Mouse (Mus musculus): Measurements from ENCODE around the gene Ccdc130. TPM values are rescaled to one million over a fixed set of nuclear protein-coding genes. Genes with fewer than 3 reads are reported as not detected.

Gene Ccdc130
- polyA plus RNA-seq, 1 experiment from 2014 or later, result 26.6 TPM

DNA sequence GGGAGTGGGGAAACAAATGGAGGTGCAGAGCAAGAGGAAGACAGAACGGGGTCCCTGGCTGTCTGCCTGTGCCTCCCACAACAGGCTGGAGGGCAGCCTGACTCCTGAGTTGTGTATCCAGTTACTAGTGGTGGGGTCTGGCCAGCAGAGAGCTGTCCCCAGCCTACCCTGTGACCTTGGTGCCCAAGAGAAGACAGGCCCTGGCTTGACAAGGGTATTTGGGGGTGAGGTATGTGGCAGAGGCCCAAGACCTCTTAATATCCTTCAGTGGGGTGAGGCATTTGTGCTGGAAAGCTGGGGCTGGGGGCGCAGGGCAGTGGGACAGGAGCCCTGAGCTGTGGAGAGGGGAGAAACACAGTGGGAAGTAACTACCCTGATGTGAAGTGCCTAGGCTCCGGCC is 59.0 kb downstream of the Ccdc130 start:
- H3K9ac ChIP-seq (ENCODE audit: low read length), result no peak overlapping the region
- H3K4me1 ChIP-seq (ENCODE audit: control insufficient read depth, insufficient read depth, low read length), result no peaks in the 10 kb centered on the region; the same call in 1 of the 2 replicates
- no peak overlapping the region for H3K4me2 ChIP-seq (ENCODE audit: low read depth)
- H3K4me3 ChIP-seq (ENCODE audit: low read depth, low read length), result no peak overlapping the region
- WGBS, result 97% methylated on average over 3 of the region's 3 CpGs
- H3K27me3 ChIP-seq (ENCODE audit: control insufficient read depth, insufficient read depth, low read length), result no peaks in the 10 kb centered on the region
- H3K9me3 ChIP-seq (ENCODE audit: control insufficient read depth, low read length), result no peaks in the 10 kb centered on the region
- H3K36me3 ChIP-seq (ENCODE audit: control insufficient read depth, insufficient read depth, low read length), result peaks cover 17% of the 10 kb centered on the region
- ATAC-seq (ENCODE audit: insufficient read depth, low FRiP score, low TSS enrichment) (no peak), DNase-seq (ENCODE audit: low spot score) (no peak)
- H3K27ac ChIP-seq (ENCODE audit: low read depth, low read length), result no peak overlapping the region

DNA sequence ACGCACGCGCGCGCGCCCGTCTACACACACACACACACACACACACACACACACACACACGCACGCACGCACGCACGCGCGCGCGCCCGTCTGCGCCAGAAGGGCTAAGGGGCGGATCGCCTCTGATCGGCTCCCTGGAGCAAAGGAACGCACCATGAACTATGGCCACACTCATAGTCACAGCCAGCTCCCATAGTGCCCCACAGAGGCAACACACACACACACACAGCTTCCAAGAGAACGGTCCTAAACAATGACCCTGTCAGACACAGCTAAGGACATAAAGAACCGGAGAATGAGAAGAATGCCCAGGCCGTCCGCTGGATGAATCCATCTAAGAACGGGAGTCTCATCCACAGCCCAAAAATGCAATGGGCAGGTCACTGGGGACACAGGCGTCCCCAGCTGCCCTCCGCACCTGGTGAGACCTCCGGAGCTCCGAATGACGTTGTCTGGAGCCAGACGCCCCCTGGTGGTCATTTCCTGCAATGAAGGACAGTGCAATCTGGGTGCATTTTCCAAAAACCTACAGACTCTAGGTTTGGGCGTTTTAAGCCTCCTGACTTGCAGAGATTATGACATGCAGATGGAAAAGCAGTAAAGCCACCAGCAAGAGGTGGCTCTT is 59.9 kb downstream of the Ccdc130 start:
- peak; percentile 70; the same call in 1 of the 2 replicates for ATAC-seq (ENCODE audit: insufficient read depth, low FRiP score, low TSS enrichment)
- no peak overlapping the region for H3K4me3 ChIP-seq (ENCODE audit: low read depth, low read length)

DNA sequence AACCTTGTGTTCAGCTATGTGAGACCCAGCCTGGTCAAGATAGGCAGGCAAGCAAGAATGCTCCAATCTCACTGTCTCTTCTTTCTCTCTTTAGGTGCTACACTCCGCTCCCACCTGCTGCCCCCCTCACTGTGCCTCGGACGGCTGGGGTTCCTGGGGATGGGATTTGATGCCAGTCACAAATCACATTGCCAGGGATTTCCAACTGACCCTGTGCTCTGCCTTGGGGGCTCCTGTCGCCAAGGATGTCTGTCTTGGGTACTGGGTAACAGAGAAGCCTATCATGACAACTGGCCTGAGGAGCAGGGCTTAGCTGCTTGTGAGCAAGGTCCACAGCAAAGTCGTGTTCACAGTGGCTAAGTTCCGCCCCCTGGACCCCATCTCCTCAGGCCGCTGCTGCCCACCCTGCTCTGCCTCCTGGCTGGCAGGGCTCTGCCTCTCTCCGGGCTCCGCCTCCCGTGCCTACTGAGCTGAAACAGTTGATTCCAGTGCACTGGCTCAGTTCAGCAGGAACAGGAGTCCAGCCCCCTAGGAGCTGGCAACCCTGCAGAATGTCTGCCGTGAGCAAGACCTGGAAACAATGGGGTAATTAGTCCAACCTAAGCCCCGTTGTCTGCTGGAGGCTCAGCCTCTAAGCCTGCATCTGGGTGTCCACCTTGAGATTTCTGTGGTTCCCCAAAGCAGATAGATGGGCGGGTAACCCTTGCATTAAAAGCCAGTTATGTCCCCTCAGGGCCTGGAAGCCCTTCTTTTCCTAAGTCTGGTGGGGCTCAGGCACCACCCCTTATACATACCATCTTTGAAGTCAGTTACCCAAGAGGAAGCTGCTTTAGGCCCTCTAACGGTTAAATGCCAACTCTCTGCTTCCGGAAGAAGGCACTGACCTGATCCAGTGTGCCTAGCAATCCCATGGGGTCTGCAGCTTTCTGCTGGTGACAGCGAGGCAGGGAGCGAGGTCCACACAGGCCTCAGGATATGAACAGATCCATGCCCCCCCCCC is 61.5 kb downstream of the Ccdc130 start:
- DNase-seq (ENCODE audit: low spot score), result no peak
- 62% methylated on average over 17 of the region's 17 CpGs for WGBS
- Histone ChIP-seq H3K9ac (ENCODE audit: low read length) (peak overlapping the region; percentile 37; the same call in 1 of the 2 replicates), H3K4me1 (ENCODE audit: control insufficient read depth, insufficient read depth, low read length) (peaks cover under 1% of the 10 kb centered on the region; the same call in 1 of the 2 replicates), H3K27ac (ENCODE audit: low read depth, low read length) (0 out of 2 replicates have a peak overlapping the region, but pooled peaks have one; percentile 4), H3K4me2 (ENCODE audit: low read depth) (0 out of 2 replicates have a peak overlapping the region, but pooled peaks have one; percentile 7), H3K9me3 (ENCODE audit: control insufficient read depth, low read length) (no peaks in the 10 kb centered on the region), H3K4me3 (ENCODE audit: low read depth, low read length) (no peak overlapping the region), H3K27me3 (ENCODE audit: control insufficient read depth, insufficient read depth, low read length) (no peaks in the 10 kb centered on the region), H3K36me3 (ENCODE audit: control insufficient read depth, insufficient read depth, low read length) (peaks cover 13% of the 10 kb centered on the region)
- no peak for ATAC-seq (ENCODE audit: insufficient read depth, low FRiP score, low TSS enrichment)

More for the DNA sequence above, 59.9 kb downstream of the Ccdc130 start:
- peak; percentile 83 for DNase-seq (ENCODE audit: low spot score)
- Histone ChIP-seq H3K4me2 (ENCODE audit: low read depth) (no peak overlapping the region), H3K9ac (ENCODE audit: low read length) (no peak overlapping the region), H3K36me3 (ENCODE audit: control insufficient read depth, insufficient read depth, low read length) (peaks cover 17% of the 10 kb centered on the region), H3K9me3 (ENCODE audit: control insufficient read depth, low read length) (no peaks in the 10 kb centered on the region), H3K4me1 (ENCODE audit: control insufficient read depth, insufficient read depth, low read length) (no peaks in the 10 kb centered on the region; the same call in 1 of the 2 replicates), H3K27ac (ENCODE audit: low read depth, low read length) (no peak overlapping the region), H3K27me3 (ENCODE audit: control insufficient read depth, insufficient read depth, low read length) (no peaks in the 10 kb centered on the region)
- WGBS, result 55% methylated on average over 34 of the region's 34 CpGs

DNA sequence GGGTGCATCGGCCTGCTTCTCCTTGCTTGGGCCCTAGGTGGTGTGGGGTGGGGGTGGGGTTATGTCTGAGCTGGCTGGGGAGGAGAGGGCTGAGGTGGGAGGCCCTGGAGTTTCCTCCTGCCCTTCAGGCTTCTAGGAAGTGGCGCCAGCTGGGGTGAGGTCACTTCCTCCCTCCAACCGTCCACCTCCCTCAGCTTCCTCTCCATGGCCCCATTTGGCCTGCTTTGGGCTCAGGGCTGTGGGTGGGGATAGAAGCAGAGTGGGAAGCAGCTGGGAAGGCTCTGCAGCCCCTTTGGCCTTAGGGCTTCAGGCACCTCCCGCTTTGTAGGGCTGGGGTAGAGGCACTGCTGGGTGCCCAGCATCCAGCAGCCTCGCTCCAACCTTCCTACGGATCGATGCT is 62.4 kb downstream of the Ccdc130 start:
- no peak overlapping the region for H3K27ac ChIP-seq (ENCODE audit: low read depth, low read length)
- no peak overlapping the region for H3K4me2 ChIP-seq (ENCODE audit: low read depth)
- 66% methylated on average over 7 of the region's 7 CpGs for WGBS
- ATAC-seq (ENCODE audit: insufficient read depth, low FRiP score, low TSS enrichment) (no peak), DNase-seq (ENCODE audit: low spot score) (no peak)
- H3K9ac ChIP-seq (ENCODE audit: low read length), result no peak overlapping the region
- H3K36me3 ChIP-seq (ENCODE audit: control insufficient read depth, insufficient read depth, low read length), result peaks cover 13% of the 10 kb centered on the region
- H3K27me3 ChIP-seq (ENCODE audit: control insufficient read depth, insufficient read depth, low read length), result no peaks in the 10 kb centered on the region
- peaks cover 8% of the 10 kb centered on the region; the same call in 1 of the 2 replicates for H3K4me1 ChIP-seq (ENCODE audit: control insufficient read depth, insufficient read depth, low read length)
- no peak overlapping the region for H3K4me3 ChIP-seq (ENCODE audit: low read depth, low read length)
- H3K9me3 ChIP-seq (ENCODE audit: control insufficient read depth, low read length), result no peaks in the 10 kb centered on the region

MicroRNAs within 50 kb of the gene (microRNA counts, 519-probe panel; counts per million panel counts)
- microRNA mmu-miR-23a (4,050 counts per million, percentile 75 among the panel's probes with 10 or more counts), microRNA mmu-miR-27a (5,092 counts per million, percentile 89 among the panel's probes with 10 or more counts)

Small RNA genes lying within 50 kb of the gene (microRNA-seq; reads per million reads assigned to microRNA genes)
- gene Mir23a, result 2,976 reads per million, percentile 86 among the genes with 10 or more reads in this experiment
- not detected for gene Mir24-2
- 66.9 reads per million, percentile 44 among the genes with 10 or more reads in this experiment for gene Mir27a
- not detected for gene Mir3074-2

Other genes with a start within 250 kb of the Ccdc130 start
- 4.4 TPM in 2 replicates for gene Palm3, start 248.9 kb downstream of the Ccdc130 start, polyA plus RNA-seq (2014; fragmentation: Nextera tagmentation; extraction: Ambion mirVana)
- 0.12 and 0.13 TPM in 2 replicates for gene Il27ra, start 227.8 kb downstream of the Ccdc130 start, polyA plus RNA-seq (2014; fragmentation: Nextera tagmentation; extraction: Ambion mirVana)
- not detected in 2 replicates for gene Rln3, start 225.4 kb downstream of the Ccdc130 start, polyA plus RNA-seq (2014; fragmentation: Nextera tagmentation; extraction: Ambion mirVana)
- gene Gm10643, start 205.2 kb downstream of the Ccdc130 start, polyA plus RNA-seq (2014; fragmentation: Nextera tagmentation; extraction: Ambion mirVana), result 1.8 and 2.6 TPM in 2 replicates
- 9.6 TPM in 2 replicates for gene Rfx1, start 203.5 kb downstream of the Ccdc130 start, polyA plus RNA-seq (2014; fragmentation: Nextera tagmentation; extraction: Ambion mirVana)
- 17.0 and 17.1 TPM in 2 replicates for gene Dcaf15, start 165.6 kb downstream of the Ccdc130 start, polyA plus RNA-seq (2014; fragmentation: Nextera tagmentation; extraction: Ambion mirVana)
- 0.27 TPM in 1 of 2 replicates, not detected in the other for gene Podnl1, start 144.4 kb downstream of the Ccdc130 start, polyA plus RNA-seq (2014; fragmentation: Nextera tagmentation; extraction: Ambion mirVana)
- gene Cc2d1a, start 122.4 kb downstream of the Ccdc130 start, polyA plus RNA-seq (2014; fragmentation: Nextera tagmentation; extraction: Ambion mirVana), result 11.2 and 12.4 TPM in 2 replicates
- 1.0 and 1.3 TPM in 2 replicates for gene 4930432K21Rik, start 122.4 kb downstream of the Ccdc130 start, polyA plus RNA-seq (2014; fragmentation: Nextera tagmentation; extraction: Ambion mirVana)
- 6.2 TPM in 2 replicates for gene Nanos3, start 85.2 kb downstream of the Ccdc130 start, polyA plus RNA-seq (2014; fragmentation: Nextera tagmentation; extraction: Ambion mirVana)
- 34.9 and 35.5 TPM in 2 replicates for gene Zswim4, start 33.3 kb downstream of the Ccdc130 start, polyA plus RNA-seq (2014; fragmentation: Nextera tagmentation; extraction: Ambion mirVana)
- 301 and 323 TPM in 2 replicates for gene D8Ertd738e, start 20.7 kb downstream of the Ccdc130 start, polyA plus RNA-seq (2014; fragmentation: Nextera tagmentation; extraction: Ambion mirVana)
- 50.7 and 55.9 TPM in 2 replicates for gene Mri1, start 13.1 kb downstream of the Ccdc130 start, polyA plus RNA-seq (2014; fragmentation: Nextera tagmentation; extraction: Ambion mirVana)
- 4.6 and 6.9 TPM in 2 replicates for gene Cacna1a, start 118.1 kb upstream of the Ccdc130 start, polyA plus RNA-seq (2014; fragmentation: Nextera tagmentation; extraction: Ambion mirVana)

Measured in neural tube, embryonic 11.5 days (tissue).